Mouse (Mus musculus) intestine, embryonic 16.5 days (tissue): Measurements from ENCODE around the gene Lbhd1. TPM values are rescaled to one million over a fixed set of nuclear protein-coding genes. Genes with fewer than 3 reads are reported as not detected.
A peak's percentile ranks its signal among the peaks of the same experiment; 100 is the strongest.

Source experiments
- ATAC-seq: fragments of 200-750 bp; cut with Nextera tagmentation; 2 replicates; pipeline ENCODE4 v1.8.0; 2017; ENCODE audit warnings: moderate TSS enrichment, moderate library complexity
- H3K27ac ChIP-seq: fragments of 300-500 bp; sonication (generic); 2 replicates; pipeline ENCODE4 v1.5.1; 2014; ENCODE audit warnings: mild to moderate bottlenecking, low read length
- H3K27me3 ChIP-seq: fragments of 300-500 bp; sonication (generic); replicated peaks from 2 replicates; pipeline ENCODE4 v1.6.1; 2014; ENCODE audit warnings: low read length, control low read depth, mixed read lengths; ENCODE audit not compliant: control insufficient read depth, insufficient read depth
- H3K36me3 ChIP-seq: fragments of 300-500 bp; sonication (generic); 2 replicates; pipeline ENCODE4 v1.6.1; 2014; ENCODE audit warnings: low read length, control low read depth; ENCODE audit not compliant: control insufficient read depth, insufficient read depth
- H3K4me1 ChIP-seq: fragments of 300-500 bp; sonication (generic); 2 replicates; pipeline ENCODE4 v1.6.1; 2014; ENCODE audit warnings: low read length, control low read depth, mixed read lengths; ENCODE audit not compliant: control insufficient read depth, insufficient read depth
- H3K4me2 ChIP-seq: fragments of 300-500 bp; sonication (generic); 2 replicates; pipeline ENCODE4 v1.6.1; 2014; ENCODE audit warnings: low read depth, low read length, control low read depth
- H3K4me3 ChIP-seq: fragments of 300-500 bp; sonication (generic); 2 replicates; pipeline ENCODE4 v1.5.1; 2014; ENCODE audit warnings: mild to moderate bottlenecking, low read length
- H3K9ac ChIP-seq: fragments of 300-500 bp; sonication (generic); 2 replicates; pipeline ENCODE4 v1.6.1; 2014; ENCODE audit warnings: low read depth, low read length
- H3K9me3 ChIP-seq: fragments of 300-500 bp; sonication (generic); 2 replicates; pipeline ENCODE4 v1.6.1; 2016; ENCODE audit warnings: low read length, control low read depth; ENCODE audit not compliant: control insufficient read depth
- WGBS: fragments of 180-500 bp; shearing (Covaris S2); extraction: QIAGEN DNeasy Blood & Tissue Kit; methylation state at CpG from one replicate; pipeline ENCODE4 v1.1.7; 2014; 5-methylcytosine and 5-hydroxymethylcytosine counted together
- polyA plus RNA-seq: library from polyadenylated mRNA; unstranded; fragments of >200 nt; fragmentation: Nextera tagmentation; extraction: Ambion mirVana; gene quantifications from 2 replicates; pipeline ENCODE4 v1.2.1, GENCODE M21; 2015

The Lbhd1 gene
- polyA plus RNA-seq, 1 experiment from 2014 or later, result 74.8 TPM

GRCm38 (mm10) chr19:8898576-8898975 is 15.0 kb downstream of the Lbhd1 start:
- Histone ChIP-seq H3K4me1 (peaks cover 21% of the 10 kb centered on the region), H3K27me3 (no peaks in the 10 kb centered on the region), H3K9me3 (no peaks in the 10 kb centered on the region), H3K4me3 (peak overlapping the region; percentile 78), H3K9ac (peak overlapping the region; percentile 89), H3K4me2 (peak overlapping the region; percentile 77), H3K27ac (peak overlapping the region; percentile 71), H3K36me3 (peaks cover 11% of the 10 kb centered on the region; the same call in 1 of the 2 replicates)
- ATAC-seq, result no peak
- 4% methylated on average over 13 of the region's 13 CpGs for whole genome bisulfite sequencing

- H3K9ac ChIP-seq, result peak overlapping the region; percentile 89
- no peak for ATAC-seq
- peaks cover 21% of the 10 kb centered on the region for H3K4me1 ChIP-seq
- no peak overlapping the region for H3K27ac ChIP-seq
- no peaks in the 10 kb centered on the region for H3K27me3 ChIP-seq
- peak overlapping the region; percentile 77 for H3K4me2 ChIP-seq
- H3K9me3 ChIP-seq, result no peaks in the 10 kb centered on the region
- peaks cover 11% of the 10 kb centered on the region; the same call in 1 of the 2 replicates for H3K36me3 ChIP-seq
- H3K4me3 ChIP-seq, result peak overlapping the region; percentile 78
- 36% methylated on average over 3 of the region's 3 CpGs for WGBS
These were observed 15.5 kb downstream of the Lbhd1 start for GRCm38 (mm10) chr19:8899079-8899478.

- 90% methylated on average over 5 of the region's 5 CpGs for WGBS
- Histone ChIP-seq H3K9me3 (no peaks in the 10 kb centered on the region), H3K27me3 (no peaks in the 10 kb centered on the region), H3K36me3 (peaks cover 19% of the 10 kb centered on the region), H3K4me3 (no peak overlapping the region), H3K9ac (no peak overlapping the region), H3K4me2 (no peak overlapping the region), H3K4me1 (peaks cover 7% of the 10 kb centered on the region), H3K27ac (no peak overlapping the region)
- no peak for ATAC-seq
These were observed 19.9 kb downstream of the Lbhd1 start for GRCm38 (mm10) chr19:8903412-8903811.

- WGBS, result 93% methylated on average over 6 of the region's 6 CpGs
- Histone ChIP-seq H3K27ac (no peak overlapping the region), H3K27me3 (no peaks in the 10 kb centered on the region), H3K9me3 (no peaks in the 10 kb centered on the region), H3K4me1 (no peaks in the 10 kb centered on the region), H3K9ac (no peak overlapping the region), H3K4me2 (no peak overlapping the region), H3K4me3 (no peak overlapping the region), H3K36me3 (peaks cover 34% of the 10 kb centered on the region)
- no peak for ATAC-seq
These were observed 25.0 kb downstream of the Lbhd1 start for GRCm38 (mm10) chr19:8908531-8908930.

GRCm38 (mm10) chr19:8911810-8912209 is 28.3 kb downstream of the Lbhd1 start:
- H3K4me1 ChIP-seq, result no peaks in the 10 kb centered on the region
- WGBS, result 91% methylated on average over 5 of the region's 5 CpGs
- no peak overlapping the region for H3K27ac ChIP-seq
- peaks cover 40% of the 10 kb centered on the region for H3K36me3 ChIP-seq
- no peak overlapping the region for H3K4me2 ChIP-seq
- no peaks in the 10 kb centered on the region for H3K27me3 ChIP-seq
- no peaks in the 10 kb centered on the region for H3K9me3 ChIP-seq
- H3K9ac ChIP-seq, result no peak overlapping the region
- H3K4me3 ChIP-seq, result no peak overlapping the region
- ATAC-seq, result no peak

DNA sequence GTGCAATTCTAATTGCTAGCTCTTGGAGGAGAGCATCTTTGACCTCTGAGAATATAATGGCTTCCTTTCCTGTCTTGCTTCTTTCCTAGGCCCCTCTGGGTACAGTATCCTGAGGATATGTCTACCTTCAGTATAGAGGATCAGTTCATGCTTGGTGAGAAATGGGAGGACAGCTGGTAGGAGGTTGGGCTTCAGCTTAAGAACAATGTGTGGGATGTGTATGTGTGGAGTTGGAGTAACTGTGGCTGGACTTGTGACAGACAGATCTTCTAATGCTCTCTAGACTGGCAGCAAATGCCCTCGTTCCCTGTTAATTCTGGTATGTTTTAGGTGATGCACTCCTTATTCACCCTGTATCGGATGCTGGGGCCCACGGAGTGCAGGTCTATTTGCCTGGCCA is 30.7 kb downstream of the Lbhd1 start:
- H3K4me2 ChIP-seq, result no peak overlapping the region
- H3K9me3 ChIP-seq, result no peaks in the 10 kb centered on the region
- H3K9ac ChIP-seq, result no peak overlapping the region
- no peak overlapping the region for H3K27ac ChIP-seq
- no peaks in the 10 kb centered on the region for H3K4me1 ChIP-seq
- WGBS, result 95% methylated on average over 3 of the region's 3 CpGs
- no peak overlapping the region for H3K4me3 ChIP-seq
- H3K36me3 ChIP-seq, result peaks cover 33% of the 10 kb centered on the region
- ATAC-seq, result no peak
- no peaks in the 10 kb centered on the region for H3K27me3 ChIP-seq

GRCm38 (mm10) chr19:8919000-8919399 is 35.5 kb downstream of the Lbhd1 start:
- no peak for ATAC-seq
- H3K27me3 ChIP-seq, result no peaks in the 10 kb centered on the region
- H3K9ac ChIP-seq, result no peak overlapping the region
- no peak overlapping the region for H3K4me3 ChIP-seq
- H3K4me2 ChIP-seq, result no peak overlapping the region
- H3K4me1 ChIP-seq, result peaks cover 10% of the 10 kb centered on the region; the same call in 1 of the 2 replicates
- no peaks in the 10 kb centered on the region for H3K9me3 ChIP-seq
- peaks cover 9% of the 10 kb centered on the region for H3K36me3 ChIP-seq
- H3K27ac ChIP-seq, result no peak overlapping the region
- 91% methylated on average over 3 of the region's 3 CpGs for WGBS

GRCm38 (mm10) chr19:8919684-8920072 is 36.1 kb downstream of the Lbhd1 start:
- 68% methylated on average over 6 of the region's 6 CpGs for WGBS
- Histone ChIP-seq H3K9me3 (no peaks in the 10 kb centered on the region), H3K27me3 (no peaks in the 10 kb centered on the region), H3K27ac (peak overlapping the region; percentile 96), H3K4me2 (peak overlapping the region; percentile 75), H3K4me3 (peak overlapping the region; percentile 83), H3K4me1 (peaks cover 10% of the 10 kb centered on the region; the same call in 1 of the 2 replicates), H3K36me3 (peaks cover 2% of the 10 kb centered on the region), H3K9ac (peak overlapping the region; percentile 86)
- ATAC-seq, result no peak

- Histone ChIP-seq H3K9ac (peak within 1 kb of the TSS; percentile 86), H3K4me3 (peak within 1 kb of the TSS; percentile 83), H3K36me3 (no peaks in the 10 kb centered on the region), H3K27me3 (no peaks in the 10 kb centered on the region), H3K4me1 (peaks cover 10% of the 10 kb centered on the region; the same call in 1 of the 2 replicates), H3K27ac (peak within 1 kb of the TSS; percentile 96), H3K4me2 (peak within 1 kb of the TSS; percentile 75), H3K9me3 (no peaks in the 10 kb centered on the region)
- WGBS, result 2% methylated on average over 50 of the region's 50 CpGs
- peak; percentile 99 for ATAC-seq
These were observed 36.7 kb downstream of the Lbhd1 start, which contains the start of gene B3gat3 for GRCm38 (mm10) chr19:8920073-8920736. TSS of gene B3gat3 (plus strand) at chr19:8920374.
